Mouse (Mus musculus) forebrain, embryonic 13.5 days (tissue): ENCODE results near the gene Ccnt2. TPM values are rescaled to one million over a fixed set of nuclear protein-coding genes. Genes with fewer than 3 reads are reported as not detected.
"Not testable (repeated sequence)": the region's sequence is repeated elsewhere in the genome, so short reads cannot be mapped to it uniquely, and the experiment has no call there.

ENCODE experiments used
- ATAC-seq: fragments of 200-750 bp; cut with Nextera tagmentation; 2 replicates; pipeline ENCODE4 v1.8.0; 2017
- H3K27ac ChIP-seq: fragments of 300-500 bp; sonication (generic); 2 replicates; pipeline ENCODE4 v1.5.1; 2015; ENCODE audit warnings: inconsistent platforms, mild to moderate bottlenecking, moderate library complexity
- H3K27me3 ChIP-seq: fragments of 300-500 bp; sonication (generic); 2 replicates; pipeline ENCODE4 v1.6.1; 2015; ENCODE audit warnings: mild to moderate bottlenecking, inconsistent platforms
- H3K36me3 ChIP-seq: fragments of 300-500 bp; sonication (generic); 2 replicates; pipeline ENCODE4 v1.6.1; 2015; ENCODE audit warnings: mild to moderate bottlenecking, inconsistent platforms; ENCODE audit not compliant: poor library complexity, severe bottlenecking
- H3K4me1 ChIP-seq: fragments of 300-500 bp; sonication (generic); 2 replicates; pipeline ENCODE4 v1.6.1; 2015; ENCODE audit warnings: inconsistent platforms
- H3K4me2 ChIP-seq: fragments of 300-500 bp; sonication (generic); 2 replicates; pipeline ENCODE4 v1.6.1; 2015; ENCODE audit warnings: inconsistent platforms, mild to moderate bottlenecking, moderate library complexity
- H3K4me3 ChIP-seq: fragments of 300-500 bp; sonication (generic); 2 replicates; pipeline ENCODE4 v1.5.1; 2015; ENCODE audit warnings: mild to moderate bottlenecking, inconsistent platforms
- H3K9ac ChIP-seq: fragments of 300-500 bp; sonication (generic); 2 replicates; pipeline ENCODE4 v1.6.1; 2015; ENCODE audit warnings: mild to moderate bottlenecking, inconsistent platforms
- H3K9me3 ChIP-seq: fragments of 300-500 bp; sonication (generic); replicated peaks from 2 replicates; pipeline ENCODE4 v1.6.1; 2016; ENCODE audit warnings: inconsistent platforms
- WGBS: fragments of 180-500 bp; shearing (Covaris S2); methylation state at CpG from one replicate; pipeline ENCODE4 v1.1.7; 2015; 5-methylcytosine and 5-hydroxymethylcytosine counted together
- polyA plus RNA-seq: library from polyadenylated mRNA; unstranded; fragments of >200 nt; fragmentation: Nextera tagmentation; extraction: Ambion mirVana; gene quantifications from 2 replicates; pipeline ENCODE4 v1.2.1, GENCODE M21; 2015

The Ccnt2 gene
- 115 and 124 TPM in 2 replicates for polyA plus RNA-seq

- peak within 1 kb of the TSS; percentile 92 for H3K27ac ChIP-seq
- peak; percentile 98 for ATAC-seq
- H3K36me3 ChIP-seq: peaks cover 4% of the 10 kb centered on the region; the same call in 1 of the 2 replicates
- H3K4me1 ChIP-seq: peaks cover 36% of the 10 kb centered on the region
- H3K4me3 ChIP-seq: peak within 1 kb of the TSS; percentile 95
- H3K9me3 ChIP-seq: no peaks in the 10 kb centered on the region
- H3K4me2 ChIP-seq: peak within 1 kb of the TSS; percentile 74
- no peaks in the 10 kb centered on the region for H3K27me3 ChIP-seq
- H3K9ac ChIP-seq: peak within 1 kb of the TSS; percentile 93
- WGBS: under 1% methylated on average over 52 of the region's 63 CpGs
These were observed at the start of gene Ccnt2 for GRCm38 (mm10) chr1:127773803-127774500. TSS of gene Ccnt2 (plus strand) at chr1:127774164.

DNA sequence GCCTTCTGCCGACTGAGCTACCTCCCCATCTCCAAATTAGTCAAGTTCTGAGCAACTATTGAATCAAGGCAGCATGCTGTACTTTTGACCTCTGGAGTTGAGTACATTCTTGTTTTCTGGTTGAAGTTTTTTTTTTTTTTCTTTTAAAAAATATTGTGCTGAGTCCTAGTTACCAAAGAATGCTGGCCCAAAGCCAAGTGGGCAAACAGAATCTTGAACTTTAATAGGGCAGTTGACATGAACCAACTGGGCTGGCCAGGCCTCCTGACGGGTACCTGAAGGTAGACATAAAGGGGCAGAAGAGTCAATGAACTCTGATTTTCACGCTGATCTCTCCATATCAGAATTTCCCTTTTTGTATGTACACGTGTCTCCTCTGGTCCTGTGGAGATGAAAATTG lies 44.9 kb upstream of the Ccnt2 start, which contains the start of gene Acmsd:
Acmsd (plus strand) TSS at position 318 of the 400 bp plus-strand sequence.
- Histone ChIP-seq H3K4me2 (no peak within 1 kb of the TSS), H3K36me3 (no peaks in the 10 kb centered on the region), H3K4me1 (no peaks in the 10 kb centered on the region), H3K4me3 (no peak within 1 kb of the TSS), H3K9me3 (no peaks in the 10 kb centered on the region), H3K9ac (no peak within 1 kb of the TSS), H3K27ac (no peak within 1 kb of the TSS), H3K27me3 (no peaks in the 10 kb centered on the region)
- 95% methylated on average over 4 of the region's 4 CpGs for WGBS
- no peak for ATAC-seq

DNA sequence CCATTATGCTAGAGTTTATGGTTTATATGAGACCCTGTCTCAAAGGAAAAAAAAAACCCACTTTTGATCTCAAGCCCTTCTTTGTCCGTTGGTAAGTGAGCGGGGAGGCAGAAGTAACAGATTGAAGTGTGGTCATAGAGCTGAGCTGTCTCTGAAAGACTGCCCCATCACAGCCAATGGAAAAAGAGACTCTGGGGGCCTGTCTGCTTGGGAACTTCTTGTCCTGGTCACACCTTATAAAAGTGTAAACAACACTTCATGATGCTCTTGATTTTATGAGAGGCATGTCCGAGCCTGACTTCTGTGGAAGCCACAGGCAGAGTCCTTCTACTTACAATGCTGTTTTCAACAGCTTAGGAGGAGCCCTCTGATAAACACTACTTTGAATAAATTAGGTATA lies 42.9 kb upstream of the Ccnt2 start:
- H3K4me3 ChIP-seq: no peak overlapping the region
- no peaks in the 10 kb centered on the region for H3K4me1 ChIP-seq
- 54% methylated on average over 3 of the region's 3 CpGs for WGBS
- H3K36me3 ChIP-seq: no peaks in the 10 kb centered on the region
- no peaks in the 10 kb centered on the region for H3K27me3 ChIP-seq
- ATAC-seq: no peak
- no peaks in the 10 kb centered on the region for H3K9me3 ChIP-seq
- no peak overlapping the region for H3K4me2 ChIP-seq
- H3K27ac ChIP-seq: no peak overlapping the region
- no peak overlapping the region for H3K9ac ChIP-seq

- Histone ChIP-seq H3K4me1 (no peaks in the 10 kb centered on the region), H3K9me3 (no peaks in the 10 kb centered on the region), H3K27ac (no peak overlapping the region), H3K9ac (no peak overlapping the region), H3K36me3 (no peaks in the 10 kb centered on the region), H3K4me3 (no peak overlapping the region), H3K27me3 (no peaks in the 10 kb centered on the region), H3K4me2 (no peak overlapping the region)
- 90% methylated on average over 3 of the region's 3 CpGs for WGBS
- no peak for ATAC-seq
These were observed 41.5 kb upstream of the Ccnt2 start for GRCm38 (mm10) chr1:127732435-127732834.

- ATAC-seq: no peak
- H3K27ac ChIP-seq: no peak overlapping the region
- H3K4me3 ChIP-seq: no peak overlapping the region
- H3K27me3 ChIP-seq: no peaks in the 10 kb centered on the region
- H3K4me2 ChIP-seq: no peak overlapping the region
- 85% methylated on average over 3 of the region's 3 CpGs for WGBS
- H3K9me3 ChIP-seq: no peaks in the 10 kb centered on the region
- H3K9ac ChIP-seq: no peak overlapping the region
- no peaks in the 10 kb centered on the region for H3K36me3 ChIP-seq
- H3K4me1 ChIP-seq: no peaks in the 10 kb centered on the region
These were observed 41.1 kb upstream of the Ccnt2 start for GRCm38 (mm10) chr1:127732841-127733240.

- Histone ChIP-seq H3K36me3 (no peaks in the 10 kb centered on the region), H3K9me3 (no peaks in the 10 kb centered on the region), H3K9ac (no peak overlapping the region), H3K4me3 (no peak overlapping the region), H3K4me2 (no peak overlapping the region), H3K27me3 (no peaks in the 10 kb centered on the region), H3K4me1 (no peaks in the 10 kb centered on the region), H3K27ac (no peak overlapping the region)
- no peak for ATAC-seq
- WGBS: 88% methylated on average over 3 of the region's 3 CpGs
These were observed 38.6 kb upstream of the Ccnt2 start for GRCm38 (mm10) chr1:127735356-127735755.

GRCm38 (mm10) chr1:127750401-127751102 lies 23.4 kb upstream of the Ccnt2 start:
- Histone ChIP-seq H3K27ac (no peak overlapping the region), H3K4me2 (no peak overlapping the region), H3K4me1 (no peaks in the 10 kb centered on the region), H3K9ac (no peak overlapping the region), H3K4me3 (no peak overlapping the region), H3K27me3 (no peaks in the 10 kb centered on the region), H3K36me3 (no peaks in the 10 kb centered on the region), H3K9me3 (0 out of 2 replicates have a peak, but pooled peaks cover 3% of the 10 kb centered on the region)
- 84% methylated on average over 11 of the region's 11 CpGs for WGBS
- ATAC-seq: no peak

- Histone ChIP-seq H3K9me3 (no peaks in the 10 kb centered on the region), H3K36me3 (no peaks in the 10 kb centered on the region)
These were observed 18.2 kb upstream of the Ccnt2 start for GRCm38 (mm10) chr1:127755806-127756205.

DNA sequence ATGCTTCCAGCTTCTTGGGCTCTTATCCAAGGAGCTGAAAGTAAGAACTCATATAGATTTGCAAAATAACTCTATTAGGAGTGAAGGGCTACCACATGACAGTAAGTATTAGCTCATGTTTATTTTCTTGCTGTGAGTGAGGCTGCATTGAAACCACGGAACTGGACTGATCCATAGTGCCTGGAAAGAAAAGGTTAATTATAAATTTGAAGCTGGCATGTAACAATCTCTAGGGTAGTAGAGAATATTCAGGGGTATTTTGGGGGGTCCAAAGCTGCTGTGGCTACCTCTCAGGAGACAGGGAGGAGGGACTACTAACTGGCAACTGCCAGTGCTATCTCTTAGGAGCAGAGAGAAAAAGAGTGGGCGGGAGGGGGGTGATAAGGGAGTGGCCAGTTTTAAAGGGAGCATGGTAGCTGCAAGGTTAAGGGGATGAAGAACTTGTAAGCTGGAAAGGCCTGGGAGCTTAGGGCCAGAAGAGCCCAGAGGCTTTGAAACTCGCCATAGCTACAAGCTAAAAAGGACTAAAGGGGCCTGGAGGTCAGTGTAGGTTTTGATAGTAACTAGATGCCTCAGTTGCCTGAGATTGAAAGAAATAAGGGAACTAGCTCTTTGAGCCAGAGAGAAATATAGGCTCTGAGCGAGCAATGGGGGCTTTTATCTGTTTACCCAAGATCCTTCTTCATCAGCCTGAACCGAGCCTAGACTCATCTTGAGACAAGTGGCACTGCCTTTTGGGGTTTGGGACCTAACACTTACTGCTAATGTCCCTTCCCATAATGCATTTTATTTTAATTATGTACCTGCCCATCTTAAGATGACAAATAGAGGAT lies 17.4 kb upstream of the Ccnt2 start:
- H3K9ac ChIP-seq: no peak overlapping the region
- H3K36me3 ChIP-seq: no peaks in the 10 kb centered on the region
- WGBS: 83% methylated on average over 5 of the region's 5 CpGs
- H3K27ac ChIP-seq: no peak overlapping the region
- H3K9me3 ChIP-seq: no peaks in the 10 kb centered on the region
- no peak for ATAC-seq
- no peak overlapping the region for H3K4me2 ChIP-seq
- H3K27me3 ChIP-seq: no peaks in the 10 kb centered on the region
- H3K4me3 ChIP-seq: no peak overlapping the region
- no peaks in the 10 kb centered on the region for H3K4me1 ChIP-seq

More at GRCm38 (mm10) chr1:127755806-127756205, 18.2 kb upstream of the Ccnt2 start:
- 82% methylated on average over 4 of the region's 4 CpGs for WGBS
- no peak overlapping the region for H3K4me2 ChIP-seq
- no peaks in the 10 kb centered on the region for H3K27me3 ChIP-seq
- no peak overlapping the region for H3K9ac ChIP-seq
- no peak overlapping the region for H3K27ac ChIP-seq
- no peak overlapping the region for H3K4me3 ChIP-seq
- H3K4me1 ChIP-seq: no peaks in the 10 kb centered on the region
- no peak for ATAC-seq

- not testable (repeated sequence) for H3K9me3 ChIP-seq, H3K27me3 ChIP-seq, H3K4me1 ChIP-seq, H3K4me2 ChIP-seq, H3K9ac ChIP-seq, H3K36me3 ChIP-seq, H3K4me3 ChIP-seq, H3K27ac ChIP-seq, ATAC-seq
- WGBS: 94% methylated on average over 3 of the region's 3 CpGs
These were observed 16.8 kb upstream of the Ccnt2 start for GRCm38 (mm10) chr1:127757164-127757545.

GRCm38 (mm10) chr1:127765468-127765867 lies 8.5 kb upstream of the Ccnt2 start:
- H3K9ac ChIP-seq: no peak overlapping the region
- ATAC-seq: no peak
- 60% methylated on average over 2 of the region's 2 CpGs for WGBS
- no peaks in the 10 kb centered on the region for H3K36me3 ChIP-seq
- H3K4me1 ChIP-seq: no peaks in the 10 kb centered on the region
- no peak overlapping the region for H3K4me3 ChIP-seq
- H3K9me3 ChIP-seq: no peaks in the 10 kb centered on the region
- no peaks in the 10 kb centered on the region for H3K27me3 ChIP-seq
- no peak overlapping the region for H3K27ac ChIP-seq
- no peak overlapping the region for H3K4me2 ChIP-seq

DNA sequence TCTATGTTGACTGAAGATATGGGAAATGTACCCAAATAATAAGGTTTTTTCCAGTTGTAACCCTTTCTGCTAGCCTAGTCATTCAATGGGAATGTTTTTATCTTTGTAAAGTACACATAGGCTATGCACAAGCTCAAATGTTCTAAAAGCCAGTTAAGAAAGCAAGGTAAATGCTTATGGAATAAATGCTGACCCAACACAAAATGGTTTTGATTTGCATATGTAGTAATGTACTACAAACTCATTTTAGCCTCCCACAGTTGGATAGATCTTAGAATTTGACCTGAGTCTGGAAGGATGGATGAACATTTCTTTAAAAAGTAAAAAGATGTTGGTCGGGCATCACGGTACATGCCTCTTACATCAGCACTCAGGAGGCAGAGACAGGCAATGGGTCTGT lies 7.2 kb upstream of the Ccnt2 start:
- Histone ChIP-seq H3K27ac (no peak overlapping the region), H3K9ac (no peak overlapping the region), H3K4me3 (no peak overlapping the region), H3K4me1 (no peaks in the 10 kb centered on the region), H3K9me3 (no peaks in the 10 kb centered on the region), H3K36me3 (no peaks in the 10 kb centered on the region), H3K27me3 (no peaks in the 10 kb centered on the region), H3K4me2 (no peak overlapping the region)
- 91% methylated on average over 2 of the region's 2 CpGs for WGBS
- no peak for ATAC-seq
